Mouse (Mus musculus): ENCODE measurements around the gene Rhbdd2. TPM values are rescaled to one million over a fixed set of nuclear protein-coding genes. Genes with fewer than 3 reads are reported as not detected.

The Rhbdd2 gene
- 112 and 115 TPM in 2 replicates for polyA plus RNA-seq (2021; fragmentation: Nextera tagmentation)
- long read RNA-seq, experiment 1, full-length matches to known transcripts: 111 of 130 reads
- long read RNA-seq, experiment 1, partial matches to known transcripts: 3 of 130 reads
- long read RNA-seq, experiment 1, other reads (novel, unspliced or antisense): 16 of 130 reads
- long read RNA-seq, experiment 2, full-length matches to known transcripts: 374 of 417 reads
- long read RNA-seq, experiment 2, partial matches to known transcripts: 7 of 417 reads
- long read RNA-seq, experiment 2, other reads (novel, unspliced or antisense): 36 of 417 reads

DNA sequence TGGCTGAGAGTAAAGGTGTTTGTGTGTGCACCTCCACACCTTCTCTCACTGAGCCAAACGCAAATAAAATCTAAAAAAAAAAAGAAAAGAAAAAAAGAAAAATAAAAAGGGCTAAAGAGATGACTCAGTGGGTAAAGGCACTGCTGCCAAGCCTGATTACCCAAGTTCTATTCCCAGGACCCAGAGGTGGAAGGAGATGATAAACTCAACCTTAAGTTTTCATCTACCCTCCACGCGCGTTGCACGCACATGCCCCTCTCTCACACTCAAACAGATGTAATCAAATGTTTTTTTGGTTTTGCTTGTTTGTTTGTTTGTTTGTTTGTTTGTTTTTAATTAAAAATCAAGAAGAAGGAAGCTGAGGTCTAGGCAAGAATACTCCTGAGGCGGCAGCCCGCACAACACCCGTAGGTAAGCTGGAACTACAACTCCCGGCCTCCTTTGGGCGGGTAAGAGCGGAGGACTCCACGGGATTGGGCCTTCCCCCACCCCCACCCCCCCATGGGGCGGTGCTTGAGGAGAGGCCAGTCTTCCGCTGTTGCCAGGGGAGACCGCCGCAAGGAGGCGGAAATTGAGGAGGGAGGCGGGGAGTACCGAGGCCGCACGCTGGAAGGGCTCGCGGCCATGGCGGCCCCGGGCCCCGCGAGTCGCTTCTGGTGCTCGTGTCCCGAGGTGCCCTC is at the start of gene Rhbdd2:
TSS of gene Rhbdd2 (plus strand) at position 502 of the 680 bp plus-strand sequence.

DNA sequence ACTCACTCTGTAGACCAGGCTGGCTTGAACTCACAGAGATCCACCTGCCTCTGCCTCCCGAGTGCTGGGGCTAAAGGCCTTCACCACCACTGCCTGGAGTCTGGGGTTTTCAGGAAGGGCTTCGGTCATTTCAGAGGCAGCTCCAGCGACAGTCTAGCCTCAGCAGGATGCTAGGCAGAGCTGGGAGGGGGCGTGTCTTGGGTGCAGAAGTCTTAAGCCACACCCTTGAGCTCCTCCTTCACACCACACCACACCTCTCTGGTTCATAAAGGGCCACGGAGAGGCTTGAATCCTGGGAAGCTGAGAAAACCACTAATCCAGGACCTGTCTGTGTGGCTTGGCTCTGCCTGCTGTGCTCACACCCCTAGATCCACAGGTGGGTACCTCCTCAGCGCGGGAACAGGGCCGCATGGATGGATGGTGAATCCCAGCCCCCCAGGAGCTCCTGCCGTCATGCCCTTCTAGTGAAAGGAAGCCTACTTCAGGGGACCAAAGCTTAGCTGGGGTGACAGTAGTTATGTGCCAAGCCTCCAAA is 37.4 kb downstream of the Rhbdd2 start, which contains the start of gene Por:
TSS of gene Por (plus strand) at position 293 of the 535 bp plus-strand sequence.

Other genes starting within 250 kb of the Rhbdd2 start
- 7.2 and 7.4 TPM in 2 replicates for gene Pom121, start 238.1 kb upstream of the Rhbdd2 start, polyA plus RNA-seq (2021; fragmentation: Nextera tagmentation)
- 9.8 and 10.1 TPM in 2 replicates for gene Hip1, start 87.5 kb upstream of the Rhbdd2 start, polyA plus RNA-seq (2021; fragmentation: Nextera tagmentation)
- not detected in 2 replicates for gene Ccl26, start 69.0 kb upstream of the Rhbdd2 start, polyA plus RNA-seq (2021; fragmentation: Nextera tagmentation)
- gene Ccl24, start 59.6 kb upstream of the Rhbdd2 start, polyA plus RNA-seq (2021; fragmentation: Nextera tagmentation): 0.29 and 0.67 TPM in 2 replicates
- 50.8 and 54.4 TPM in 2 replicates for gene Por, start 37.4 kb downstream of the Rhbdd2 start, polyA plus RNA-seq (2021; fragmentation: Nextera tagmentation)
- 33.8 and 35.6 TPM in 2 replicates for gene Tmem120a, start 111.8 kb downstream of the Rhbdd2 start, polyA plus RNA-seq (2021; fragmentation: Nextera tagmentation)
- 0.55 and 0.89 TPM in 2 replicates for gene Styxl1, start 145.8 kb downstream of the Rhbdd2 start, polyA plus RNA-seq (2021; fragmentation: Nextera tagmentation)
- gene Mdh2, start 145.9 kb downstream of the Rhbdd2 start, polyA plus RNA-seq (2021; fragmentation: Nextera tagmentation): 906 and 921 TPM in 2 replicates
- 16.5 and 16.8 TPM in 2 replicates for gene Srrm3, start 174.3 kb downstream of the Rhbdd2 start, polyA plus RNA-seq (2021; fragmentation: Nextera tagmentation)

All from layer of hippocampus, adult 6 months (tissue).